Mouse (Mus musculus) heart, postnatal 0 days (tissue): ENCODE data around the gene Fmn2. TPM values are rescaled to one million over a fixed set of nuclear protein-coding genes. Genes with fewer than 3 reads are reported as not detected.

Experiments used
- ATAC-seq: fragments of 200-750 bp; cut with Nextera tagmentation; 2 replicates; pipeline ENCODE4 v1.8.0; 2017; ENCODE audit warnings: low read depth, moderate number of reproducible peaks, moderate library complexity; ENCODE audit not compliant: insufficient read depth
- DNase-seq: peaks from one replicate; pipeline ENCODE4 v3.0.0-alpha.2; 2016; ENCODE audit warnings: low spot score
- H3K27ac ChIP-seq: fragments of 300-500 bp; sonication (generic); 2 replicates; pipeline ENCODE4 v1.5.1; 2014; ENCODE audit warnings: low read depth, mild to moderate bottlenecking
- H3K27me3 ChIP-seq: fragments of 300-500 bp; sonication (generic); 2 replicates; pipeline ENCODE4 v1.6.1; 2014; ENCODE audit warnings: low read length, mixed read lengths; ENCODE audit not compliant: control insufficient read depth, insufficient read depth
- H3K36me3 ChIP-seq: fragments of 300-500 bp; sonication (generic); replicated peaks from 2 replicates; pipeline ENCODE4 v1.6.1; 2014; ENCODE audit warnings: low read length, mixed read lengths; ENCODE audit not compliant: control insufficient read depth, insufficient read depth
- H3K4me1 ChIP-seq: fragments of 300-500 bp; sonication (generic); 2 replicates; pipeline ENCODE4 v1.6.1; 2014; ENCODE audit warnings: antibody characterized with exemption; ENCODE audit not compliant: control insufficient read depth, insufficient read depth
- H3K4me2 ChIP-seq: fragments of 300-500 bp; sonication (generic); 2 replicates; pipeline ENCODE4 v1.6.1; 2014; ENCODE audit warnings: low read depth, mild to moderate bottlenecking, low read length, moderate library complexity
- H3K4me3 ChIP-seq: fragments of 300-500 bp; sonication (generic); 2 replicates; pipeline ENCODE4 v1.5.1; 2014; ENCODE audit warnings: low read depth, low read length
- H3K9ac ChIP-seq: fragments of 300-500 bp; sonication (generic); replicated peaks from 2 replicates; pipeline ENCODE4 v1.6.1; 2014; ENCODE audit warnings: low read depth, low read length, mixed read lengths
- H3K9me3 ChIP-seq: fragments of 300-500 bp; sonication (generic); replicated peaks from 2 replicates; pipeline ENCODE4 v1.6.1; 2016; ENCODE audit warnings: low read length; ENCODE audit not compliant: control insufficient read depth
- CTCF ChIP-seq: IDR thresholded peaks from 2 replicates; pipeline ENCODE4 v1.5.1; 2016; ENCODE audit warnings: antibody characterized with exemption, control low read depth, low read depth
- EP300 ChIP-seq: IDR thresholded peaks from 2 replicates; pipeline ENCODE4 v1.6.1; 2016; ENCODE audit warnings: antibody characterized with exemption, low read depth
- WGBS: fragments of 180-500 bp; shearing (Covaris S2); extraction: QIAGEN DNeasy Blood & Tissue Kit; methylation state at CpG from one replicate; pipeline ENCODE4 v1.1.7; 2014; 5-methylcytosine and 5-hydroxymethylcytosine counted together
- polyA plus RNA-seq: library from polyadenylated mRNA; unstranded; fragments of >200 nt; fragmentation: Nextera tagmentation; extraction: Ambion mirVana; gene quantifications from 2 replicates; pipeline ENCODE4 v1.2.1, GENCODE M21; 2015
- total RNA-seq: library from RNA; depleted of rRNA; stranded (reverse); fragments of >200 nt; gene quantifications from 2 replicates; pipeline ENCODE4 v1.2.3, GENCODE M21; 2014; ENCODE audit warnings: low replicate concordance

The Fmn2 gene
- total and polyA plus RNA-seq, 2 experiments from 2014 or later: 0.07 TPM; not detected in 1

GRCm38 (mm10) chr1:174500064-174500463 lies 1.6 kb upstream of the Fmn2 start:
- no peak for ATAC-seq
- no peak for DNase-seq
- Histone ChIP-seq H3K4me2 (no peak overlapping the region), H3K36me3 (no peaks in the 10 kb centered on the region), H3K27ac (no peak overlapping the region), H3K4me3 (no peak overlapping the region), H3K9ac (no peak overlapping the region), H3K27me3 (peaks cover 29% of the 10 kb centered on the region), H3K9me3 (no peaks in the 10 kb centered on the region), H3K4me1 (peaks cover 19% of the 10 kb centered on the region)
- 70% methylated on average over 4 of the region's 4 CpGs for WGBS
- TF ChIP-seq CTCF (no peak), EP300 (no peak)

GRCm38 (mm10) chr1:174501011-174501410 lies 614 bp upstream of the Fmn2 start:
- DNase-seq: no peak
- Histone ChIP-seq H3K36me3 (no peaks in the 10 kb centered on the region), H3K4me3 (no peak overlapping the region), H3K9me3 (no peaks in the 10 kb centered on the region), H3K4me1 (peaks cover 19% of the 10 kb centered on the region), H3K27me3 (peaks cover 29% of the 10 kb centered on the region), H3K27ac (no peak overlapping the region), H3K4me2 (no peak overlapping the region), H3K9ac (no peak overlapping the region)
- ATAC-seq: no peak
- 66% methylated on average over 1 of the region's 1 CpGs for WGBS
- TF ChIP-seq CTCF (no peak), EP300 (no peak)

GRCm38 (mm10) chr1:174502031-174502845 lies 613 bp downstream of the Fmn2 start:
- no peak overlapping the region; the same call in 1 of the 2 replicates for H3K9ac ChIP-seq
- peak overlapping the region; percentile 95 for H3K4me2 ChIP-seq
- peak overlapping the region; percentile 55 for H3K4me3 ChIP-seq
- no peaks in the 10 kb centered on the region for H3K9me3 ChIP-seq
- ATAC-seq: peak; percentile 12; the same call in 1 of the 2 replicates
- no peak overlapping the region for H3K27ac ChIP-seq
- peaks cover 29% of the 10 kb centered on the region for H3K27me3 ChIP-seq
- DNase-seq: no peak
- under 1% methylated on average over 40 of the region's 40 CpGs for WGBS
- TF ChIP-seq CTCF (no peak), EP300 (no peak)
- H3K4me1 ChIP-seq: peaks cover 19% of the 10 kb centered on the region
- no peaks in the 10 kb centered on the region for H3K36me3 ChIP-seq

- peak overlapping the region; percentile 95 for H3K4me2 ChIP-seq
- DNase-seq (no peak), ATAC-seq (no peak)
- 1% methylated on average over 53 of the region's 53 CpGs for WGBS
- peak overlapping the region; percentile 55 for H3K4me3 ChIP-seq
- H3K36me3 ChIP-seq: no peaks in the 10 kb centered on the region
- H3K27me3 ChIP-seq: peaks cover 29% of the 10 kb centered on the region
- H3K9me3 ChIP-seq: no peaks in the 10 kb centered on the region
- H3K9ac ChIP-seq: 0 out of 2 replicates have a peak overlapping the region, but pooled peaks have one; percentile 33
- no peak overlapping the region for H3K27ac ChIP-seq
- peaks cover 19% of the 10 kb centered on the region for H3K4me1 ChIP-seq
- TF ChIP-seq CTCF: no peak
- TF ChIP-seq EP300: no peak
Measured at GRCm38 (mm10) chr1:174502846-174503745, 1.5 kb downstream of the Fmn2 start.

GRCm38 (mm10) chr1:174508571-174509110 lies 7.0 kb downstream of the Fmn2 start:
- 40% methylated on average over 13 of the region's 13 CpGs for WGBS
- DNase-seq (peak; percentile 42), ATAC-seq (no peak)
- Histone ChIP-seq H3K9me3 (no peaks in the 10 kb centered on the region), H3K36me3 (no peaks in the 10 kb centered on the region), H3K27me3 (peaks cover 8% of the 10 kb centered on the region; the same call in 1 of the 2 replicates), H3K9ac (no peak overlapping the region), H3K27ac (no peak overlapping the region), H3K4me2 (no peak overlapping the region), H3K4me1 (no peaks in the 10 kb centered on the region), H3K4me3 (no peak overlapping the region)
- no peak for TF ChIP-seq EP300
- no peak for TF ChIP-seq CTCF
